Mouse (Mus musculus) telencephalon, adult 2 months (tissue): ENCODE results near the gene Frmpd2.

Source experiments
- DNase-seq: peaks from one replicate; pipeline ENCODE4 v3.0.0-alpha.2; 2011; ENCODE audit warnings: low read depth, low spot score

The Frmpd2 gene

GRCm38 (mm10) chr14:33506696-33507095, 35.2 kb downstream of the Frmpd2 start:
- no peak for DNase-seq

- DNase-seq: no peak
These were observed 37.2 kb downstream of the Frmpd2 start for GRCm38 (mm10) chr14:33508660-33509059.

DNA sequence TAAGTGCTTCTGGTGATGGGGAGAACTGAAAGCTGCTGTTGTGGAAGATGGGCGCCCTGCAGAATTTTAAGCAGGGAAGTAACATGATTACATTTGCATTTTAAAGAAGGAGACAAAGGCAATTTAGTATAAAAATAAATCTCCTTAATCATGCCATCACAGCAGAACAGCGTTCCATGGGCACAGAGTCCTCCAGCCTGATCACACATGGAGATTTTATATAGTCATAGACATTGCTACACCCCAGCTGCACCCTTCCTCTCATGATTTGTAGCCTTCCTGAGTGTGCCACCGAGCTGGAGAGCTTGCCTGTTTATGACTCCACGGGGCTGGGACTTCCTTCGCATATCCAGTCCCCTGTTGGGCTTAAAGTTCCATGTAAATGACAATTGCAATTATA, 42.4 kb downstream of the Frmpd2 start:
- no peak for DNase-seq

- DNase-seq: no peak
These were observed 43.3 kb downstream of the Frmpd2 start for GRCm38 (mm10) chr14:33514756-33515285.

GRCm38 (mm10) chr14:33521538-33521937, 50.0 kb downstream of the Frmpd2 start:
- DNase-seq: peak; percentile 86

DNA sequence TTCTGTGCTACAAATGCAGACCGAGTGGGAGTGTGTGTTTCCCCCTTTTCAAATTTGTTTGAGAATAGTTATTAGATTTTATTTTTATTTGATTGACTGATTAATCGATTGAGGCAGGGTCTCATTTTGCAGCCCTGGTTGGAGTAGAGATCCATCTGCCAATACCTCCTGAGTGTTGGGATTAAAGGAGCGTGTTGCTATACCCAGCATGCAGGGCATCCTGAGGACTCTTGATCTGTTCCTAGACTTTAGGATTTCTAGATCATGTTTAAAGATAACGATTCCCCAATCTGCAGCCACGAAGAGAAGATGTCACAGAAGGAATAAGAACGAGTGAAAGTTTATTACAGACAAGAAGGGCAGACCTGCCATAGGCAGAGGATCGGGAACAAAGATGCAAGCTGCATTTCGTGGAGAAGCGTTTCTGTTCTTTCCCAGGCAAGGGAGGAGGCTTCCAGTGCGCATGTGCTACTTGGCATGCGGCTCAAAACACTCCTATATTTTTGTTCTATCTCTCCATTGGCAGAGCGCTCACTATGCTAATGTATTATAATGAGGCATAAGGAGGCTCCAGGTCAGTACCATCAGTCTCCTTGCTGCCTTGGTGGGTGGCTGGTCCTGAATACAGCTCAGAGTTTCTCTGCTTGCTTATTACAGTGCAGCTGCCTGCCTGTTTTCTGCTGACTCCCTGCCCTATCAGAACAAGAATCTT, 53.9 kb downstream of the Frmpd2 start:
- DNase-seq: peak; percentile 72

DNA sequence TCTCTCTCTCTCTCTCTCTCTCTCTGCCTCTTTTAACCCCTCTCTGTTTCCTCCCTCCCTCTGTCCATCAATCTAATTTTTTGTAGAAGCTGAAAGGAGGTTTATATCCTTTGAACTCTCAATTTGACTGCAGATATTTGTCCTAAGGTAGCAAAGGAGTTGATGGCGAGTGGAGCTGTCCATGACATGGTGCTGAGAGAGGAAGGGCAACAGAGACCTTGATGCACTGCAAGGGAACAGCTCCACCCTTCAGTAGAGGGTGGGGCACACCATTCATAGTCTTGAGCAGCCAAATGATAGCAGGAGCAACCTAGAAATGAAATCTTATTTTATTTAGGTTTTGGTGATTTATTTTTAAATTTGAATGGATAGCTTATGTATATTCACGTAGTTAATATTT, 55.1 kb downstream of the Frmpd2 start:
- no peak for DNase-seq

DNA sequence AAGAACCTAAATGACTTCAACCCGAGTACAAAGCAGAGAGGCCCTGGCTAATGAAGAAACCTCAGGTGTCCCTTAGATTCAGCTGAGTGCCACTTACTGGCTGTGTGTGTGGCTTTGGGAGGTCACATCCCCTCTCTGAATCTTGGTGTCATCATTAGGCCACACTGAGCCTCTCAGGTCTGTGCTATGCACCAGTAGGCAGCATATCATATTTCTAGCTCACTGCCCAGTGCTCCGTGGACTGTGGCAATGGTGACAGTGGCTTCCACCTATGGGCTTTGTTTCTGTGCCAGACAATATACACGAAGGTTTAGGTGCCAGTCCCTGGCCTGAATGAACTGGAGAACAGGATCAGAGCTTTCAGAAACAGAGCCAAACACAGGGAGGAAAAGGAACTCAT, 56.4 kb downstream of the Frmpd2 start:
- DNase-seq: no peak

GRCm38 (mm10) chr14:33531331-33531912, 59.9 kb downstream of the Frmpd2 start:
- DNase-seq: peak; percentile 90

GRCm38 (mm10) chr14:33532792-33533191, 61.3 kb downstream of the Frmpd2 start:
- peak; percentile 84 for DNase-seq

GRCm38 (mm10) chr14:33533516-33533915, 62.0 kb downstream of the Frmpd2 start:
- no peak for DNase-seq

DNA sequence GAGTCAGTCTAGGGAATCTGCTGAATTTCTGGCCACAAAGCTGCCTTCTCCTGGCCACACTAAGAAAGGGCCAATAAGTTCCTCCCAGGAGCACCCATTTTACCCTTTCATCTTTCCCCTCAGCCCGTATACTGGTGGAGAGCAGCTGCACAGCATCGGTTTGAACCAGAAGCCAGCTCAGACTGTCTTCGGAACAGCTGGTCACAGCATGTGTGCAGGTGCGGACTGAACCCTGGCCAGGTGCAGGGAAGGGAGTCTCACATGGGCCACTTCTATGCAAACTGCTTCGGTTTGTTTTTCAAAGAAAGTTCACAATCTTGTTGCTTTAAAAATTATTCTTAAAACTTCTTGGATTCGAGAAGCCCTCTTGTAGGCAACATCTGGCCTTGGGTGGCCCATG, 63.8 kb downstream of the Frmpd2 start:
- DNase-seq: no peak

DNA sequence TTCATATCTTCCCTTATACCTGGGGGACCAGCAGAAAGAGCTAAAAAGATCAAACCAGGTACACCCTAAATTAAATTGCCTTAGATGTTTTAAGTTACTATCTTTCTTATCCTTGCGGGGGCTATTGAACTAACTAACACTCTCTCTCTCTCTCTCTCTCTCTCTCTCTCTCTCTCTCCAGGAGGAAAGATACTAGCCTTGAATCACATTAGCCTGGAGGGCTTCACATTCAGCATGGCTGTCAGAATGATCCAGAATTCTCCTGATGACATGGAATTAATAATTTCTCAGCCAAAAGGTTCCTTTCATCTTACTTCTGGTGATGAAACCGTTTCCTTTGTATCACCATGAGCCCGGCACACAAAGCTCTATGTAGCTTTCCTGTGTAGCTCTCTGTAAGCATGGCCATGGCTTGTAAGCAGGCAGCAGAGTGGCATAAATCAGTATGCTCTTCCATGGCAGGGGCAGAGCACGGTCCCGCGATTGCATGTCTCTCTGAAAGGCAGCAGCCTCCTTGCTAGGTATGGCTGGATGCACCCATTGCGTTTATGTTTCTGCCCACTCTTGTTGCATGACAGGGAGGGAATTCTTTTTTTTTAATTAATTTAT, 68.2 kb downstream of the Frmpd2 start:
- DNase-seq: no peak

DNA sequence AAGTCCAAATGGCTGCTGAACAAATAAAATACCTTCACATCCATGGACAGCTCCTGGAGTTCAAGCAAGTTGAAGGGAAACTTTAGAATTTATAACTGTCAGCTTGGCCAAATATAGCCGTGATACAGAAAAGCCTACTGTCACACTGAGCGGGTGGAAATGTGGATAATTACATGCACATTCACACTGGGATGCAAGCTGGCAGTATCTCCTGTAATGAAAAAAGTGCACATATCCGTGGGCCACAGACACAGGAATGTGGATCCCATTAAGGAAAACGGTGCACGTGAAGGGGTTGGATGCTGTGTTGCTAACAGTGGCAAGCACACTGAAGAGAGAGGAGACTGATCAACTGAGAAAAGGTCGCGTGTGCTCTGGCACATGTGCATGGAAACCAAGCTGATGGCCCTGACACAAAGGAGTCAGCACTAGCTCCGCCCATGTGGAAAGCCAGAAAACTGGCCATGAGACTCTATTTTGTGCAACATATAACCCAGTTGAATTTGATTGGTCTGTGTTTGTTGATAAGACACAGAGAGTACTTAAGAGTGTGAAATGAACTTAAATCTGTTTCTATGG, 74.2 kb downstream of the Frmpd2 start:
- DNase-seq: peak; percentile 72

DNA sequence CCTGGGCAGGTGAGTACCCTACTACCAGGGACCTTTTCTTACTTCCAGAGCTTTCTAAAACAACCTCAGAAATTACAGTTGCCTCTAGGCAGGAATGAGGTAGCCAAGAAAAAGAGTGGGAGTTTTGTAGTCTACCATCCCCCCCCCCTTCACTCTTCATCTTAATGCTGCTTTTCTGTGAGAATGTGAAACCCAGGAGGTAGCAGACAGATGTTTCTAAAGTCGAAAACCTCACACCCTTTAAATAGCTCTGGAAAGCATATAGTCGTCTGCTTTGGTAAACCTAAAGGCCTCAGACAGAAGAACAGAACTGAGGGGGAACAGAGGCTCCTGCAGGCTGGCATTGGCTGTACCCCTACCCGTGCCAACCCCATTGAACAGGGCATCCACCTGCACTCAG, 77.2 kb downstream of the Frmpd2 start:
- DNase-seq: peak; percentile 79

GRCm38 (mm10) chr14:33549856-33550255, 78.4 kb downstream of the Frmpd2 start:
- no peak for DNase-seq

GRCm38 (mm10) chr14:33570737-33571136, 99.2 kb downstream of the Frmpd2 start:
- no peak for DNase-seq

DNA sequence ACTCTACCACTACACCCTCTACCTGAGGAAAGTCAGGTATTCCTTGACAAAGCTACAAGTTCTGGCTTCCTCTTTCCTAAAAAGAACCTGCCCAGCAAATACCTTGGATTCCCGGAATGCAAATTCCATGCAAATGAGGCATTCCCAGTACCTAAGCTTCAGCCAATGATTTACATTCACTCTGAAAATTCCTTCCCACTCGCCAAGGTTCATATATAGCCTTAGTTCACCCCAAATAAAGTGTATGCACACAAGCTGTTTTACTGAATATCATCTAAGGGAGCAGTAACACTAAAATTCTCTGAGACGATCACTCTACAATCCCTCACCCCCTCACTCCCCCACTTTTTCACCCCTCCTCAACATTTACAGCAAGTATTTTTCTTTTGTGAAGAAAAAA, 102.1 kb downstream of the Frmpd2 start:
- peak; percentile 51 for DNase-seq

- DNase-seq: peak; percentile 74
These were observed 108.4 kb downstream of the Frmpd2 start for GRCm38 (mm10) chr14:33579771-33580484.

- DNase-seq: no peak
These were observed 117.5 kb downstream of the Frmpd2 start, which contains the start of gene Ptpn20 for GRCm38 (mm10) chr14:33588951-33589350. TSS of gene Ptpn20 (plus strand) at chr14:33589207.

DNA sequence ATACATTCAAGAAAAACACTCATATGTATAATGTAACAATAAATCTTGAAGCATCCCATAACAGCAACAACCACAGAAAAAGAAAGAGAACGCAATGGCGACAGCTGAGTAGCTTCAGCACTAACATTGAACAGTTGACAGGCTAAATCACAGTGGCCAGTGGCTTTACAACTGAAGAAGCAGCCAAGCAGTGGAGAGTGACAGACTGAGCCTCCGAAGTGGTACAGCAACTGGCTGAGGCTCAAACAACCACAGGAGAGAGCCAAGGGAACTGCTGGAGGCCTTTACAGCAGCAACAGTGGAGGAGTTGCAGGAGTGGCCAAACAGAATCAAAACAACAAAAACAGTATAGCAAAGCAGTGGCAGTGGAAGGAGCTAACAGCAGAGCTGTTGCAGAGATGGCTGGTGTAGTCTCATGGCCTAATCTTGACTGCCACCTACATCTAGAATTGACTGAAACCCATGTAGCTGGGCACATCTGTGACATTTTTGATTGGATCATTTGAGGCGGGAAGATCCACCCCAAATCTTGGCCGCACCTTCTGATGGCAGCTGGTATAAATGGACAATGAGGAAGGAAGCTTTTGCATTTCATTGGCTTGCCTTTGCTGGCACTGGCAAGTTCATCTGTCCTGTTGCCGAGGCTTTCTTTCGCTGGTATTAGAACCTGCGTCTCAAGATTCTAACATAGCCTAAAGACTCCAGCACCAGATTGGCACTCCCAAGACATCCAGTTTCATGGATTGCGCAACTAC, 127.1 kb downstream of the Frmpd2 start:
- no peak for DNase-seq
